Mouse (Mus musculus): Measurements from ENCODE around the gene Slc38a6. TPM values are rescaled to one million over a fixed set of nuclear protein-coding genes. Genes with fewer than 3 reads are reported as not detected.

The Slc38a6 gene
- polyA plus RNA-seq, 1 experiment from 2014 or later, result 2.8 TPM

- H3K27ac ChIP-seq (replicated peaks), result 0 out of 2 replicates have a peak overlapping the region, but pooled peaks have one; percentile 81
- ATAC-seq (ENCODE audit: low FRiP score, low TSS enrichment) (no peak), DNase-seq (ENCODE audit: low spot score) (no peak)
- no peak overlapping the region for H3K9ac ChIP-seq (ENCODE audit: low read length)
- 55% methylated on average over 8 of the region's 8 CpGs for WGBS
- no peaks in the 10 kb centered on the region for H3K27me3 ChIP-seq (ENCODE audit: control insufficient read depth, insufficient read depth, low read length)
- 0 out of 2 replicates have a peak, but pooled peaks cover 2% of the 10 kb centered on the region for H3K4me1 ChIP-seq (replicated peaks; ENCODE audit: control insufficient read depth, insufficient read depth)
- peak overlapping the region; percentile 84 for H3K4me3 ChIP-seq (ENCODE audit: low read depth, low read length)
- TF ChIP-seq CTCF (IDR thresholded peaks at IDR 0.05; ENCODE audit: low read depth) (no peak), EP300 (optimal IDR thresholded peaks at IDR 0.05) (no peak)
- H3K4me2 ChIP-seq (replicated peaks; ENCODE audit: low read depth), result peak overlapping the region; percentile 88
- H3K9me3 ChIP-seq (ENCODE audit: control insufficient read depth, low read length), result no peaks in the 10 kb centered on the region
- no peaks in the 10 kb centered on the region for H3K36me3 ChIP-seq (ENCODE audit: control insufficient read depth, insufficient read depth, low read length)
These were observed 1.0 kb downstream of the Slc38a6 start for GRCm38 (mm10) chr12:73287609-73288008.

- WGBS, result 92% methylated on average over 3 of the region's 3 CpGs
These were observed 2.0 kb downstream of the Slc38a6 start for GRCm38 (mm10) chr12:73288626-73289025.

DNA sequence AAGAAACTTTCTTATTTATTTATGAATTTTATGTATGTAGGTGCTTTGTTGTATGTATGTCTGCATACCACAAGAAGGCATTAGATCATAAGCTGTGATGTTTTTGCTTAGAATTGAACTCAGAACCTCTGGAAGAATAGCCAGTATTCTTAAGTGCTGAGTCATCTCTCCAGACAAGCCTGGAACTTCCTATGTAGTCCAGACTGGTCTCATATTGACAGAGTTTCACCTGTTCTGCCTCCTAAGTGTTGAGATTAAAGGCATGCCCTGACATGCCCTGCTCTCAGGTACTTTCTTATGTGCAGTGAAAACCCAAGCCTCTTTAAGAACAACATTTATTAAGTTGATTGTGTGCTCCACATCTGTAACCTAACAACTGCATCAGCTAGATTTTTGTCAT, 8.3 kb downstream of the Slc38a6 start:
- H3K27me3 ChIP-seq (ENCODE audit: control insufficient read depth, insufficient read depth, low read length), result no peaks in the 10 kb centered on the region
- no peaks in the 10 kb centered on the region for H3K4me1 ChIP-seq (replicated peaks; ENCODE audit: control insufficient read depth, insufficient read depth)
- H3K9me3 ChIP-seq (ENCODE audit: control insufficient read depth, low read length), result no peaks in the 10 kb centered on the region
- DNase-seq (ENCODE audit: low spot score) (no peak), ATAC-seq (ENCODE audit: low FRiP score, low TSS enrichment) (no peak)
- H3K4me2 ChIP-seq (replicated peaks; ENCODE audit: low read depth), result no peak overlapping the region
- no peaks in the 10 kb centered on the region for H3K36me3 ChIP-seq (ENCODE audit: control insufficient read depth, insufficient read depth, low read length)
- H3K4me3 ChIP-seq (ENCODE audit: low read depth, low read length), result no peak overlapping the region
- H3K9ac ChIP-seq (ENCODE audit: low read length), result no peak overlapping the region
- H3K27ac ChIP-seq (replicated peaks), result no peak overlapping the region
- TF ChIP-seq CTCF (IDR thresholded peaks at IDR 0.05; ENCODE audit: low read depth) (no peak), EP300 (optimal IDR thresholded peaks at IDR 0.05) (no peak)

More at GRCm38 (mm10) chr12:73288626-73289025, 2.0 kb downstream of the Slc38a6 start:
- no peak for ATAC-seq (ENCODE audit: low FRiP score, low TSS enrichment)
- no peak for TF ChIP-seq EP300 (optimal IDR thresholded peaks at IDR 0.05)
- no peak for TF ChIP-seq CTCF (IDR thresholded peaks at IDR 0.05; ENCODE audit: low read depth)
- no peak overlapping the region for H3K4me2 ChIP-seq (replicated peaks; ENCODE audit: low read depth)
- DNase-seq (ENCODE audit: low spot score), result no peak
- no peaks in the 10 kb centered on the region for H3K36me3 ChIP-seq (ENCODE audit: control insufficient read depth, insufficient read depth, low read length)
- H3K9me3 ChIP-seq (ENCODE audit: control insufficient read depth, low read length), result no peaks in the 10 kb centered on the region
- H3K4me1 ChIP-seq (replicated peaks; ENCODE audit: control insufficient read depth, insufficient read depth), result 0 out of 2 replicates have a peak, but pooled peaks cover 2% of the 10 kb centered on the region
- H3K27ac ChIP-seq (replicated peaks), result no peak overlapping the region
- no peak overlapping the region for H3K9ac ChIP-seq (ENCODE audit: low read length)
- H3K4me3 ChIP-seq (ENCODE audit: low read depth, low read length), result no peak overlapping the region
- H3K27me3 ChIP-seq (ENCODE audit: control insufficient read depth, insufficient read depth, low read length), result no peaks in the 10 kb centered on the region

DNA sequence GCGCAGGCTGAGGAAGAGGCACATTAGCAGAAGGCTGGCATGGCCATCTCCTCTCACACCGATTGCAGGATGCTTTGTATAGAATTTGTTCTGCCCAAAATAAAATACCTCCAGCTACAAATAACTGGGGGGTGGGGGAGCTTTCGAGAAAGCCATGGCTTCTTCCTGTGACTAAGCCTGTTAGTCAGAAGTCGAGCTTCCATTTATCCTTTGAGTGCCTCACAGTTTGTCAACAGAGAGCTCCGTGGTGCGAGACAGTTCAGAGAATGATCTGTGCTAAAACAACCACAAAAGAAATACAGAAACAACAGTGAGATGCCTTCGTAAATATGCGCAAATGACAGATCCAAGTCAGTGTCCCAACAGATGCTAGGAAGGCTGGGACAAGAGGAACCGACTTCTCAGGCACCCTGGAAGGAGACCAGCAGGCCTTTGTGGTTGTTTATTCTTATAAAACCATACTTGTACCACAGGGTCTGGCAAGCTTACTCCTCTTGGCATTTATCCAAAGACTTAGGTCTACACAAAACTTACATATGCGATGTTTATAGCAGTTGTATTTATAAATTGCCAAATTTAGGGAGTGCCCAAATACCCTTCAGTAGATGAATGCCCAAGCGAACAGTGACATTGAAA, 9.0 kb downstream of the Slc38a6 start:
- Histone ChIP-seq H3K27ac (replicated peaks) (no peak overlapping the region), H3K9ac (ENCODE audit: low read length) (no peak overlapping the region), H3K4me3 (ENCODE audit: low read depth, low read length) (no peak overlapping the region), H3K36me3 (ENCODE audit: control insufficient read depth, insufficient read depth, low read length) (no peaks in the 10 kb centered on the region), H3K9me3 (ENCODE audit: control insufficient read depth, low read length) (no peaks in the 10 kb centered on the region), H3K4me1 (replicated peaks; ENCODE audit: control insufficient read depth, insufficient read depth) (no peaks in the 10 kb centered on the region), H3K4me2 (replicated peaks; ENCODE audit: low read depth) (no peak overlapping the region), H3K27me3 (ENCODE audit: control insufficient read depth, insufficient read depth, low read length) (no peaks in the 10 kb centered on the region)
- TF ChIP-seq CTCF (IDR thresholded peaks at IDR 0.05; ENCODE audit: low read depth) (no peak), EP300 (optimal IDR thresholded peaks at IDR 0.05) (no peak)
- WGBS, result 46% methylated on average over 11 of the region's 11 CpGs
- ATAC-seq (ENCODE audit: low FRiP score, low TSS enrichment) (no peak), DNase-seq (ENCODE audit: low spot score) (no peak)

DNA sequence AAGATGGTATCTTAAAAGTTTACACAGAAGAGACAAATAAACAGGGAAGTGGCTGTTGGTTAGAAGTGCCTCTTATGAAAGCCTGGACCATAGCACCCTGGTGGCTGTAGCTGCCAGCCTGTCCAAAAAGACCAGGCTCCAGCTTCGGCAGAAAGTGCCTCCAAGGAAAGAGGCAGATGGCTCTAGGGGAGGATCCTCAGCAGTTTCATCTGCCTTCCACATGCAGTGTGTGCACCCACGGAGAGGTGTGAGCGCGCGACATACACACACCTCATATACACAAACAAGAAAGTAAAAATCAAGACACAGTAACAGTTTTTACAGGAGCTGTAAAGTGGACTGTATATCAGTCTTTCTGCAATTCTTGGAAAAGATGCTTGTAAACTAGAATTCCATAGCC, 12.0 kb downstream of the Slc38a6 start:
- Histone ChIP-seq H3K4me3 (ENCODE audit: low read depth, low read length) (no peak overlapping the region), H3K4me2 (replicated peaks; ENCODE audit: low read depth) (no peak overlapping the region), H3K9me3 (ENCODE audit: control insufficient read depth, low read length) (no peaks in the 10 kb centered on the region), H3K9ac (ENCODE audit: low read length) (no peak overlapping the region), H3K4me1 (replicated peaks; ENCODE audit: control insufficient read depth, insufficient read depth) (no peaks in the 10 kb centered on the region), H3K27me3 (ENCODE audit: control insufficient read depth, insufficient read depth, low read length) (no peaks in the 10 kb centered on the region), H3K27ac (replicated peaks) (no peak overlapping the region), H3K36me3 (ENCODE audit: control insufficient read depth, insufficient read depth, low read length) (no peaks in the 10 kb centered on the region)
- ATAC-seq (ENCODE audit: low FRiP score, low TSS enrichment), result no peak
- WGBS, result 96% methylated on average over 5 of the region's 5 CpGs
- DNase-seq (ENCODE audit: low spot score), result no peak
- no peak for TF ChIP-seq CTCF (IDR thresholded peaks at IDR 0.05; ENCODE audit: low read depth)
- TF ChIP-seq EP300 (optimal IDR thresholded peaks at IDR 0.05), result no peak

- WGBS, result 82% methylated on average over 2 of the region's 2 CpGs
- H3K27me3 ChIP-seq (ENCODE audit: control insufficient read depth, insufficient read depth, low read length), result no peaks in the 10 kb centered on the region
- no peak overlapping the region for H3K4me2 ChIP-seq (replicated peaks; ENCODE audit: low read depth)
- DNase-seq (ENCODE audit: low spot score) (no peak), ATAC-seq (ENCODE audit: low FRiP score, low TSS enrichment) (no peak)
- H3K4me3 ChIP-seq (ENCODE audit: low read depth, low read length), result no peak overlapping the region
- H3K27ac ChIP-seq (replicated peaks), result no peak overlapping the region
- no peaks in the 10 kb centered on the region for H3K9me3 ChIP-seq (ENCODE audit: control insufficient read depth, low read length)
- no peaks in the 10 kb centered on the region for H3K4me1 ChIP-seq (replicated peaks; ENCODE audit: control insufficient read depth, insufficient read depth)
- TF ChIP-seq EP300 (optimal IDR thresholded peaks at IDR 0.05) (no peak), CTCF (IDR thresholded peaks at IDR 0.05; ENCODE audit: low read depth) (no peak)
- no peaks in the 10 kb centered on the region for H3K36me3 ChIP-seq (ENCODE audit: control insufficient read depth, insufficient read depth, low read length)
- H3K9ac ChIP-seq (ENCODE audit: low read length), result no peak overlapping the region
These were observed 14.0 kb downstream of the Slc38a6 start for GRCm38 (mm10) chr12:73300531-73300930.

All from stomach, postnatal 0 days (tissue).